Mouse (Mus musculus): ENCODE results near the gene Cnnm4.
"Not testable (repeated sequence)": the region's sequence is repeated elsewhere in the genome, so short reads cannot be mapped to it uniquely, and the experiment has no call there.

Gene Cnnm4

GRCm38 (mm10) chr1:36513718-36514117 lies 42.3 kb downstream of the Cnnm4 start:
- DNase-seq (ENCODE audit: low read depth, low spot score): peak; percentile 87

DNA sequence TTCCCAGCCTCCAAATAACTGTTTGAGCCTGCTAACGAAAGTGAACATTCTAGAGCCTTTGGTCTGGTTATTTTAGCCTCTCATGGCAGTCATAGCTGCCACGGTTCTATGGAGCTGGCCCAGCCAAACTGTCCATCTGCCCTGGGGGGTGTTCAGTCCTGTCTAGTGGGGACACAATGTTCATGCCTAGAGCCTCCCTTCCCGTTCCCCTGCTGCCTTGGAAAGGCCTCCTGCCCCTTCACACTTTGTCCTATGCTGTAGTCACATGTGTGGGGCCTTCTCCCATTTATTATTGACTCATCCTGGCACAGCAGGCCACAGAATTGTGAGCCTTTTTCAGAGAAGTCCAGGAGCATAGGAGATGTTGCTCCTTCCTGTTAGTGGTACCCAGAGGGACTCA lies 46.8 kb downstream of the Cnnm4 start:
- no peak for DNase-seq (ENCODE audit: low read depth, low spot score)

- DNase-seq (ENCODE audit: low read depth, low spot score): peak; percentile 45
Observed at GRCm38 (mm10) chr1:36519626-36520025, 48.2 kb downstream of the Cnnm4 start.

- DNase-seq (ENCODE audit: low read depth, low spot score): no peak
Observed at GRCm38 (mm10) chr1:36522210-36522609, 50.8 kb downstream of the Cnnm4 start.

DNA sequence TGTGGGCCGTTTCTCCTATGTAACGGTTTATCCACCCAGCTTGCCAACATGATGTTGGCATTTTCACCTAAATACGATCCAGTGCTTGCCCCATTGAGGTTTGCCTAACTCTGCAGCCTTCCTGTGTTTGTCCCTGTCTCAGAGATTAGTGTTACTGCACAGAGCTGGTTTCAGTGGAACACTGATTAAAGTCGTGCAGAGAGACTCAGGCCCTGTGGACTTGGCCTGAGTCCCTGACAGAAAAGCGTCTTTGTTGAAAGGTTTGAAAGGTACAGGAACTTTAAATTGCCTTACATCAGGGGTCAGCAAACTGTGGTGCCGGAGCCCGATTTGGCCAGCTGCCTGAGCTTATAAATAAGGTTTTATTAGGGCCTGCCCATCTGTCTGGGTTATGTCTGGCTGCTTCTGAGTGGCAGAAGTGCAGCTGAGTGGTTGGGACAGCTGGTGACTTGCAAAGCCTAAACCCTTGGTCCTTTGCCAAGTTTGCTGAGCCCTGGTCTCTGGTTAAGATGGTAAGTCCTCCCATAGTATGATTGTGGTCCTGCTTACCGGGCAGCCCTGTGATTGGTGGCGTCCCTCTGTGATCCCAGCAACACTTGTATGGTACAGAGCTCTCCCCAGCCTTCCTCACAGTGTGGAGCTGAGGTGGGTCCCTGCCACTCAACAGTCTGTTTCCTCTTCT lies 52.1 kb downstream of the Cnnm4 start:
- no peak for DNase-seq (ENCODE audit: low read depth, low spot score)

GRCm38 (mm10) chr1:36524058-36524457 lies 52.6 kb downstream of the Cnnm4 start:
- no peak for DNase-seq (ENCODE audit: low read depth, low spot score)

DNA sequence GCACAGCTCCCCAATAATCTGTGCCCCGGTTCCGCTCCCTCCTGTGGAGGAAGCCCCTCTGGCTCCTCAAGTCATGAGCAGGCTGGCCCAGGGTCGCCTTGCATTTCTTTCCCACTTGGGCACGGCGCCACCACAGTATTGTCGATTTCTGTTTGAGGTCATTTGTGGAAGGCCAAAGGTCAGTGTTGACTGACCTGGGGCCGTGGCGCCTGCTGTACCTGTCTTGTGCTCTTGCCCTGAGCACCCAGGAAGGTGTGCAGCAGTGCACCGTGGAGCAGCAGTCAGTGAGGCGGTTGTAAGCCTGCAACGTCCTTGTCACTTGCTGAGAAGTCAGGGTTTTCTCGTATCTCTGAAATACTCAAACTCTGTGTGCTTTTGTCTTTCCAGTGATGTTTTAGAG lies 54.4 kb downstream of the Cnnm4 start:
- no peak for DNase-seq (ENCODE audit: low read depth, low spot score)

DNA sequence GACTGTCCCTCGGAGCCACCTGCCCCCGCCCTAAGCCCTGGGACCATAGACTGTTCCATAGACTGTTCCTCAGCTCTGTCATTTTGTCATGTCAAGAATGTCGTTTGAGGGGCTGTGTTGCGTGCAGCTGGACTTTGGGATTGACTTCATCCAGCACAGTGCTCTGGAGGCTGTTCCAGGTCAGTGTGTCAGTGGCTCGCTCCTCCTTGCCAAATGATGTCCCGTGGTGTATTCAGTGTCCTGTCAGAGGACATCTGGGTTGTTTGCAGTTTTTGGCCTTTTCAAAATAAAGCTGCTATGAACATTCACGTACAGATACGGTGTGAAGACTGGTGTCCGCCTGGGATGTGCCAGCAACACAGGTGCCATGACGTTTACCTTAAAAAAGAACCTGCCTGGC lies 55.5 kb downstream of the Cnnm4 start:
- no peak for DNase-seq (ENCODE audit: low read depth, low spot score)

DNA sequence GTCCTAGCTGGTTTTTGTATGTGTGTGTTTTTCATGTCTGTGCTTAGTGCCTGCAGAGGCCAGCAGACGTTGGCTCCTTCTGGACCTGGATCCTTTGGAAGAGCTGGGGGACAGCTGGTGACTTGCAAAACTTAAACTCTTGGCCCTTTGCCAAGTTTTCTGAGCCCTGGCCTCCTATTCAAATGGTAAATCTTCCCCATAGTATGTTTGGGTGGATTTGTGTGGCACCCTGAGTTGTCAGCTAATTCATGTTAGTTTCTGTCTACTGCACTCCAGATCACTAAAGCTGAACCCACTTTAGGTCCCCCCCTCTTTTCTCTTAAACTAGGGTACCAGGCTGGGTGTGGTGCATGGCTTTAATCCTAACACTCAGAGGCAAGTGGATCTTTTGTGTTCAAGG lies 56.9 kb downstream of the Cnnm4 start:
- DNase-seq (ENCODE audit: low read depth, low spot score): peak; percentile 69

DNA sequence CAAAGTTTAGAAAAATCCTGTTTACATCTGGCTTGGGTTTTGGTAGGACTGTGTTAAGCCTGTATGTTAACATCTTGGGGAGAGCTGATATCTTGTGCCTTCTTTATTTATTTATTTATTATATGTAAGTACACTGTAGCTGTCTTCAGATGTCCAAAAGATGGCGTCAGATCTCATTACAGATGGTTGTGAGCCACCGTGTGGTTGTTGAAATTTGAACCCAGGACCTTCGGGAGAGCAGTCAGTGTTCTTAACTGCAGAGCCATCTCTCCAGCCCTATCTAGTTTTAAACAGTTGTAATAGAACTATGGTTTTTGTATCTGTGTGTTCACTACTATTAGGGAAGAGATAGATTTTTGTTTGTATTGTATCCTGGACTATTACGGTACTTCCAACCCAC lies 57.9 kb downstream of the Cnnm4 start:
- DNase-seq (ENCODE audit: low read depth, low spot score): no peak

GRCm38 (mm10) chr1:36529875-36530274 lies 58.5 kb downstream of the Cnnm4 start:
- no peak for DNase-seq (ENCODE audit: low read depth, low spot score)

DNA sequence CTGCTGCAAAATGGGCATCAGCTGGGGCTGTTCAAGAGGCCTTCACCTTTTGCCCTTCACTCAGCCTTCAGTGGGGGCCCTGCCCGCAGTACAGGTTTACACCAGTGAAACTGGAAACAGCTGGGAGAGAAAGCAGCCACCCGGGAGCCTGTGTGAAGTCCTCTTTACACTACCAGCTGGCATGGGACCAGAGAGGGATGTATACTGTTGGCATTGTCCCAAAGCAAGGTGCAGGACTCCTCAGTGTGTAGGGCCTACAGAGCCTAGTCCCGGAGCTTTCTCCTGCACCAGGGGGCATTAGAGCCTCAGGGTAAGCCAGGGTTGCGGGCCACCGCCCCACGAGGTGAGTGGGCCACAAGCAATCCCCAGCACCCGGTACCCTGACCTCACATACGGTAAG lies 59.1 kb downstream of the Cnnm4 start:
- no peak for DNase-seq (ENCODE audit: low read depth, low spot score)

GRCm38 (mm10) chr1:36530962-36531361 lies 59.5 kb downstream of the Cnnm4 start:
- DNase-seq (ENCODE audit: low read depth, low spot score): no peak

DNA sequence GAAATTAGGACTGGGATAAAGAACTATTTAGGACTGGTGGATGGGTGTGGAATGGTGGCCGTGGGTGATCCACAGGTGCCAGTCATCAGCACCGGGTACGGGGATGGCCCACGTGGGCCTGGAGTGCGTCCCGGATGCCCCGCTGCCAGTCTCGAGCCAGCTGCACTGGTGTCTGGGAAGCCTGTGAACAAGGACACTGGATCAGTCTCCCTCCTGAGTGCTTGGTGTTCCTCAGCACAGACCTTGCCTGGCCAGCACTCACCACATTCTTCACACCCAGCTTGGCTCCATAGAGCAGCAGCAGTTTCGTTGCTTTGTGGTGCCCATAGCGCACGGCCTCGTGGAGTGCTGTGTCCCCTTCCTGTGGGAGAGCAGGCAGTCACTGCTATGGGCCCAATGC lies 60.0 kb downstream of the Cnnm4 start:
- DNase-seq (ENCODE audit: low read depth, low spot score): no peak

GRCm38 (mm10) chr1:36533546-36533945 lies 62.1 kb downstream of the Cnnm4 start:
- DNase-seq (ENCODE audit: low read depth, low spot score): no peak

GRCm38 (mm10) chr1:36534595-36535058 lies 63.2 kb downstream of the Cnnm4 start:
- DNase-seq (ENCODE audit: low read depth, low spot score): no peak

- no peak for DNase-seq (ENCODE audit: low read depth, low spot score)
Observed at GRCm38 (mm10) chr1:36535477-36536396, 64.3 kb downstream of the Cnnm4 start.

- no peak for DNase-seq (ENCODE audit: low read depth, low spot score)
Observed at GRCm38 (mm10) chr1:36536397-36536728, 64.9 kb downstream of the Cnnm4 start.

GRCm38 (mm10) chr1:36536783-36537182 lies 65.4 kb downstream of the Cnnm4 start, which contains the start of gene Ankrd23:
TSS of gene Ankrd23 (minus strand) at chr1:36536883.
- not testable (repeated sequence) for DNase-seq (ENCODE audit: low read depth, low spot score)

- DNase-seq (ENCODE audit: low read depth, low spot score): no peak
Observed at GRCm38 (mm10) chr1:36538727-36539126, 67.3 kb downstream of the Cnnm4 start.

DNA sequence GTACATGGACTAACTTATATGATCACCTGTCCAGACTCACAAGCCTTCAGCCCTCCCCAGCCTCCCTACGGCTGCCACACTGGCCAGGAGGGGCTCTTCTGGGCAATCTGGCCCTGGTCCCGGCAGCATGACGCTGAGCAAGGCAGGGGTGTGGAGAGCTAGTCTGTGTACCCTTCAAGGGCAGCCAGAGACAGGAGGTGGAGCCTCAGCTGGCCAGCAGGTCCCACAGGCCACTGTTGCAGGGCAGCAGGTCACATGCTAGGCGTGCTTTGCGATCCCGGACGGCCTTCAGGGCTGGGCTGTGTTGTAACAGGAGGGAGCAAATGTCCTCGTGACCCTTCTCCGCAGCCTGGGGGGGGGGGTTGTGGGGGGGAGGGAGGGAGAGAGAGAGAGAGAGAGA lies 67.8 kb downstream of the Cnnm4 start, which contains the start of gene Gm42417:
TSS of gene Gm42417 (minus strand) at position 244 of the 400 bp plus-strand sequence.
- no peak for DNase-seq (ENCODE audit: low read depth, low spot score)

DNA sequence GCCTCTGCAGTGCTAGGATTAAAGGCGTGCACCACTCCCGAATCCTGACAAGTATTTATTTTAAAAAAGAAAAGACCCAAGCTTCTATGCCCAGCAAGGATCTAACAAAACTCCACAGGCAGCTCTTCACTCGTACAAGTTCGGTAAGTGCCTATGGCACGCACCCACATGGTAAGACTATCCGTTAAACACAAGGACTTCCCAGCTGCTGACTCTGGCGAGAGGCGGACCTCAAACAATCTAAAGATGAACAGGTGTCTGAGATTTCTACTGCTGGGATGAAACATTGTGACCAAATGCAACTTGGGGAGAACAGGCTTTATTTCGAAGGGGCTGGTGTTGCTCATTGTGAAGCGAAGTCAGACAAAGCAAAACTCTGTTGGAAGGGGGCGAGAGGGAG lies 68.7 kb downstream of the Cnnm4 start:
- no peak for DNase-seq (ENCODE audit: low read depth, low spot score)

DNA sequence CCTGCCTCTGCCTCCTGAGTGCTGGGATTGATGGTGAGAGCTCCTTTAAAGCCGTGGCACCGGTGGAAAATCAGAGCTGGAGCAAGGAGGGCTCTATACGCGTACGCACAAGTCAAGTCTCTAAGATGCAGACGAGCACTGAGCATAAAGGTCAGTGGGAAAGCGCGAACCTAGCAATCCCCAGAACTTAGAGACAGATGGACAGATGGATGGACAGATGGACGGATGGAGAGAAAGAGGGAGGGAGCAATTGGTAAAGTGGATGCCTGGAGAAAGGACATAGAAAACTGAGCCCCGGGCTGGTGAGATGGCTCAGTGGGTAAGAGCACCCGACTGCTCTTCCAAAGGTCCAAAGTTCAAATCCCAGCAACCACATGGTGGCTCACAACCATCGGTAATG lies 69.4 kb downstream of the Cnnm4 start:
- DNase-seq (ENCODE audit: low read depth, low spot score): no peak
